Mouse (Mus musculus) neutrophil, adult 5-6 weeks (primary cell): ENCODE results near the gene Nr4a3. TPM values are rescaled to one million over a fixed set of nuclear protein-coding genes. Genes with fewer than 3 reads are reported as not detected.

Experiments used
- ATAC-seq: fragments of 151-379, 151-347 bp; 2 replicates; pipeline ENCODE4 v1.8.0; 2017; ENCODE audit warnings: mild to moderate bottlenecking, moderate TSS enrichment; ENCODE audit not compliant: insufficient number of reproducible peaks, poor library complexity, low FRiP score, severe bottlenecking; ENCODE audit errors: extremely low read depth
- total RNA-seq: library from RNA; stranded (forward); fragments of 200-1000 nt; gene quantifications from 2 replicates; pipeline ENCODE4 v1.2.3, GENCODE M21; 2017

Gene Nr4a3
- total RNA-seq = 2.2 and 3.4 TPM in 2 replicates

- peak; percentile 67 for ATAC-seq
These were observed at the start of gene Nr4a3 for GRCm38 (mm10) chr4:48044491-48045211. TSS of gene Nr4a3 (plus strand) at chr4:48045153.

GRCm38 (mm10) chr4:48002969-48003368, 42.0 kb upstream of the Nr4a3 start:
- ATAC-seq = no peak

GRCm38 (mm10) chr4:48003456-48003855, 41.5 kb upstream of the Nr4a3 start:
- no peak for ATAC-seq

- ATAC-seq = no peak
These were observed 38.6 kb upstream of the Nr4a3 start for GRCm38 (mm10) chr4:48006355-48006754.

GRCm38 (mm10) chr4:48012209-48012608, 32.7 kb upstream of the Nr4a3 start:
- ATAC-seq = peak; percentile 56; the same call in 1 of the 2 replicates

- no peak for ATAC-seq
These were observed 22.0 kb upstream of the Nr4a3 start for GRCm38 (mm10) chr4:48022966-48023365.

- peak; percentile 41; the same call in 1 of the 2 replicates for ATAC-seq
These were observed 15.3 kb upstream of the Nr4a3 start for GRCm38 (mm10) chr4:48029652-48030051.

GRCm38 (mm10) chr4:48034287-48034686, 10.7 kb upstream of the Nr4a3 start:
- ATAC-seq = no peak

- no peak for ATAC-seq
These were observed 7.3 kb upstream of the Nr4a3 start for GRCm38 (mm10) chr4:48037646-48038045.

- ATAC-seq = no peak
These were observed 6.1 kb upstream of the Nr4a3 start for GRCm38 (mm10) chr4:48038847-48039246.

- no peak for ATAC-seq
These were observed 5.2 kb upstream of the Nr4a3 start for GRCm38 (mm10) chr4:48039736-48040135.

- ATAC-seq = no peak
These were observed 2.5 kb upstream of the Nr4a3 start for GRCm38 (mm10) chr4:48042466-48042785.

- peak; percentile 48 for ATAC-seq
These were observed 1.9 kb upstream of the Nr4a3 start for GRCm38 (mm10) chr4:48042786-48043701.

- no peak for ATAC-seq
These were observed 837 bp upstream of the Nr4a3 start for GRCm38 (mm10) chr4:48044141-48044490.

GRCm38 (mm10) chr4:48045281-48045720, 348 bp downstream of the Nr4a3 start:
- ATAC-seq = no peak

- no peak for ATAC-seq
These were observed 938 bp downstream of the Nr4a3 start for GRCm38 (mm10) chr4:48045721-48046460.

- ATAC-seq = no peak
These were observed 1.5 kb downstream of the Nr4a3 start for GRCm38 (mm10) chr4:48046461-48046901.

GRCm38 (mm10) chr4:48047136-48047765, 2.3 kb downstream of the Nr4a3 start:
- no peak for ATAC-seq

GRCm38 (mm10) chr4:48047766-48048371, 2.9 kb downstream of the Nr4a3 start:
- ATAC-seq = no peak
